Mouse (Mus musculus) brain, embryonic 14.5 days (tissue): Measurements from ENCODE around the gene Ssr3.

Experiments used
- CTCF ChIP-seq: fragments of 200-500 bp; IDR thresholded peaks from 2 replicates; pipeline ENCODE4 v1.5.1; 2012; ENCODE audit warnings: inconsistent platforms, mild to moderate bottlenecking, moderate library complexity, borderline replicate concordance; ENCODE audit not compliant: insufficient read depth, insufficient read length; ENCODE audit errors: extremely low read depth
- POLR2A ChIP-seq: fragments of 200-500 bp; IDR thresholded peaks from 2 replicates; pipeline ENCODE4 v1.6.1; 2012; ENCODE audit warnings: mild to moderate bottlenecking, inconsistent platforms, borderline replicate concordance; ENCODE audit not compliant: poor library complexity, insufficient read depth, insufficient read length, severe bottlenecking; ENCODE audit errors: extremely low read depth

- TF ChIP-seq CTCF (no peak), POLR2A (no peak)
Observed at GRCm38 (mm10) chr3:65358841-65359240, 33.6 kb downstream of the Ssr3 start.
